ENCODE assay signal across 7 mouse cellular contexts in genomic region chr15:79270317-79271123, GRCm38 (mm10). TPM values are rescaled to one million over a fixed set of nuclear protein-coding genes. Genes with fewer than 3 reads are reported as not detected.
DNase-seq lines count a peak whose midpoint lies in the region; ATAC-seq and TF ChIP-seq lines count a peak whose summit lies in the region.

No protein-coding gene starts in this region.

- H3K9me3 ChIP-seq in forebrain, embryonic 13.5 days (replicated peaks): no peaks in the 10 kb centered on the region
- H3K9me3 ChIP-seq in megakaryocyte, embryonic 14.5 days: no peaks in the 10 kb centered on the region

- peak overlapping the region; percentile 63 for H3K9ac ChIP-seq in forebrain, embryonic 13.5 days

- peak overlapping the region; percentile 35; the same call in 1 of the 2 replicates for H3K27ac ChIP-seq in forebrain, embryonic 13.5 days
- no peak overlapping the region for H3K27ac ChIP-seq in small intestine, adult 2 months (ENCODE audit: insufficient read depth, low read depth, low read length)

- no peak for TF ChIP-seq CTCF in small intestine, adult 2 months (IDR thresholded peaks at IDR 0.05; ENCODE audit: extremely low read depth, insufficient read length, insufficient replicate concordance, low read depth, low read length)

- H3K4me3 ChIP-seq in forebrain, embryonic 13.5 days: peak overlapping the region; percentile 47
- H3K4me3 ChIP-seq in megakaryocyte, embryonic 14.5 days (replicated peaks): peak overlapping the region; percentile 90
- H3K4me3 ChIP-seq in small intestine, adult 2 months (ENCODE audit: low read depth, low read length): peak overlapping the region; percentile 42

- H3K4me2 ChIP-seq in forebrain, embryonic 13.5 days: peak overlapping the region; percentile 94

- DNase-seq in ES-CJ7 (ENCODE audit: low read depth, low spot score): peak; percentile 80
- peak; percentile 82 for DNase-seq in adrenal gland, adult 2 months
- peak; percentile 50 for DNase-seq in heart, postnatal 25 days (ENCODE audit: low spot score)
- peak; percentile 49 to 60 for DNase-seq in layer of hippocampus, postnatal 10 days (ENCODE audit: low spot score in 2 of 2)

- intact Hi-C loops in heart, postnatal 25 days (cut with DNase I): no loop called here

- peak; percentile 78 for ATAC-seq in forebrain, embryonic 13.5 days

- peaks cover 16% of the 10 kb centered on the region for H3K4me1 ChIP-seq in forebrain, embryonic 13.5 days
- peaks cover 35% of the 10 kb centered on the region for H3K4me1 ChIP-seq in megakaryocyte, embryonic 14.5 days
- H3K4me1 ChIP-seq in small intestine, adult 2 months (ENCODE audit: control insufficient read depth, insufficient read depth, insufficient read length, low read length): peaks cover 21% of the 10 kb centered on the region

- WGBS in forebrain, embryonic 13.5 days: under 1% methylated on average over 33 of the region's 33 CpGs
- WGBS in small intestine, adult 2 months: 38% methylated on average over 33 of the region's 33 CpGs

- TF ChIP-seq POLR2A in small intestine, adult 2 months (IDR thresholded peaks at IDR 0.05; ENCODE audit: low read depth, low read length): peak; percentile 46; the same call in 1 of the 2 replicates

- no peaks in the 10 kb centered on the region for H3K36me3 ChIP-seq in forebrain, embryonic 13.5 days (ENCODE audit: poor library complexity, severe bottlenecking)
- no peaks in the 10 kb centered on the region for H3K36me3 ChIP-seq in megakaryocyte, embryonic 14.5 days (replicated peaks; ENCODE audit: low read length)
- H3K36me3 ChIP-seq in small intestine, adult 2 months (ENCODE audit: control insufficient read depth, insufficient read depth, low read length): peaks cover 65% of the 10 kb centered on the region

- peaks cover 5% of the 10 kb centered on the region; the same call in 1 of the 2 replicates for H3K27me3 ChIP-seq in forebrain, embryonic 13.5 days
- H3K27me3 ChIP-seq in megakaryocyte, embryonic 14.5 days (replicated peaks): peaks cover 53% of the 10 kb centered on the region
- no peaks in the 10 kb centered on the region for H3K27me3 ChIP-seq in small intestine, adult 2 months (ENCODE audit: control insufficient read depth, insufficient read depth, low read length)

RNA-seq across cellular contexts. Expression of gene Baiap2l2, which starts 14.8 kb away (rescaled TPM):
- under 1 TPM in 1 of 2 experiments, not detected in 1; 0.24 TPM for total RNA-seq in adrenal gland, adult 2 months (2021)
- polyA plus RNA-seq in adrenal gland, adult 2 months (2012; rRNA removed): 1.5 and 8.5 TPM in 2 replicates
- 0.63 and 2.1 TPM in 2 replicates for polyA plus RNA-seq in forebrain, embryonic 13.5 days (2015; fragmentation: Nextera tagmentation; extraction: Ambion mirVana)
- 1 to 10 TPM in 1 of 2 experiments, under 1 TPM in 1; 0.78 to 2.4 TPM for total RNA-seq in heart, postnatal 25 days (2021)
- 1 to 10 TPM; 2.8 to 4.8 TPM for total RNA-seq in layer of hippocampus, postnatal 10 days (2021)
- 1.9 TPM in 1 of 2 replicates, not detected in the other for polyA plus RNA-seq in megakaryocyte, embryonic 14.5 days (2012; ENCODE audit: insufficient read depth, low replicate concordance)
- polyA plus RNA-seq in small intestine, adult 2 months (2012; rRNA removed): 139 and 542 TPM in 2 replicates

RNA-seq across cellular contexts. Expression of gene Slc16a8, which starts 16.0 kb away (rescaled TPM):
- total RNA-seq in adrenal gland, adult 2 months (2021): not detected
- 0.07 and 0.61 TPM in 2 replicates for polyA plus RNA-seq in adrenal gland, adult 2 months (2012; rRNA removed)
- 0.09 and 0.39 TPM in 2 replicates for polyA plus RNA-seq in forebrain, embryonic 13.5 days (2015; fragmentation: Nextera tagmentation; extraction: Ambion mirVana)
- under 1 TPM; 0.23 to 0.39 TPM for total RNA-seq in heart, postnatal 25 days (2021)
- under 1 TPM in 1 of 2 experiments, not detected in 1; 0.41 TPM for total RNA-seq in layer of hippocampus, postnatal 10 days (2021)
- not detected in 2 replicates for polyA plus RNA-seq in megakaryocyte, embryonic 14.5 days (2012; ENCODE audit: insufficient read depth, low replicate concordance)
- 0.75 and 2.6 TPM in 2 replicates for polyA plus RNA-seq in small intestine, adult 2 months (2012; rRNA removed)

RNA-seq across cellular contexts. Expression of gene Gm49486, which starts 41.3 kb away (rescaled TPM):
- not detected for total RNA-seq in adrenal gland, adult 2 months (2021)
- polyA plus RNA-seq in adrenal gland, adult 2 months (2012; rRNA removed): not detected in 2 replicates
- 0.96 and 1.3 TPM in 2 replicates for polyA plus RNA-seq in forebrain, embryonic 13.5 days (2015; fragmentation: Nextera tagmentation; extraction: Ambion mirVana)
- under 1 TPM; 0.55 to 0.73 TPM for total RNA-seq in heart, postnatal 25 days (2021)
- 1 to 10 TPM in 1 of 2 experiments, under 1 TPM in 1; 0.80 to 1.0 TPM for total RNA-seq in layer of hippocampus, postnatal 10 days (2021)
- polyA plus RNA-seq in megakaryocyte, embryonic 14.5 days (2012; ENCODE audit: insufficient read depth, low replicate concordance): not detected in 2 replicates
- polyA plus RNA-seq in small intestine, adult 2 months (2012; rRNA removed): 0.05 and 0.08 TPM in 2 replicates

RNA-seq across cellular contexts. Expression of gene Pick1, which starts 41.5 kb away (rescaled TPM):
- 10 to 100 TPM; 14.6 to 18.5 TPM for total RNA-seq in adrenal gland, adult 2 months (2021)
- 17.4 and 19.7 TPM in 2 replicates for polyA plus RNA-seq in adrenal gland, adult 2 months (2012; rRNA removed)
- 68.1 and 74.3 TPM in 2 replicates for polyA plus RNA-seq in forebrain, embryonic 13.5 days (2015; fragmentation: Nextera tagmentation; extraction: Ambion mirVana)
- total RNA-seq in heart, postnatal 25 days (2021): 10 to 100 TPM; 21.5 to 22.3 TPM
- 10 to 100 TPM; 53.0 to 55.1 TPM for total RNA-seq in layer of hippocampus, postnatal 10 days (2021)
- 9.5 and 16.0 TPM in 2 replicates for polyA plus RNA-seq in megakaryocyte, embryonic 14.5 days (2012; ENCODE audit: insufficient read depth, low replicate concordance)
- polyA plus RNA-seq in small intestine, adult 2 months (2012; rRNA removed): 20.8 and 27.9 TPM in 2 replicates

RNA-seq across cellular contexts. Expression of gene Pla2g6, which starts 57.7 kb away (rescaled TPM):
- total RNA-seq in adrenal gland, adult 2 months (2021): 10 to 100 TPM; 26.1 to 30.6 TPM
- 47.8 and 50.1 TPM in 2 replicates for polyA plus RNA-seq in adrenal gland, adult 2 months (2012; rRNA removed)
- 24.9 and 29.6 TPM in 2 replicates for polyA plus RNA-seq in forebrain, embryonic 13.5 days (2015; fragmentation: Nextera tagmentation; extraction: Ambion mirVana)
- total RNA-seq in heart, postnatal 25 days (2021): 1 to 10 TPM; 9.6 to 9.9 TPM
- total RNA-seq in layer of hippocampus, postnatal 10 days (2021): 10 to 100 TPM; 18.3 to 22.5 TPM
- 26.0 and 37.7 TPM in 2 replicates for polyA plus RNA-seq in megakaryocyte, embryonic 14.5 days (2012; ENCODE audit: insufficient read depth, low replicate concordance)
- polyA plus RNA-seq in small intestine, adult 2 months (2012; rRNA removed): 24.1 and 40.2 TPM in 2 replicates

Comparison
In these comparisons a context has a peak if more than half of its experiments do, and no peak if none do; other contexts are left out.
1. RNA of gene Baiap2l2, which starts 14.8 kb away (polyA plus RNA-seq): 139 to 542 TPM in small intestine, adult 2 months; 1.5 to 8.5 TPM in adrenal gland, adult 2 months, 0.63 to 2.1 TPM in forebrain, embryonic 13.5 days and 1.9 TPM in megakaryocyte, embryonic 14.5 days; every median in the first group is over 10 times any median in the second.
2. Peak in every context shown above with its lines, with median percentiles within 50 percentile points of each other: DNase-seq and H3K4me3 ChIP-seq.